Mouse (Mus musculus): ENCODE data around the gene Cdrt4.

Cdrt4 gene

GRCm38 (mm10) chr11:62940176-62940575 lies 10.8 kb upstream of the Cdrt4 start:
- DNase-seq (ENCODE audit: low spot score in 2 of 2) = no peak

- DNase-seq (ENCODE audit: low spot score in 2 of 2) = no peak
Observed at GRCm38 (mm10) chr11:62943538-62943937, 7.5 kb upstream of the Cdrt4 start.

GRCm38 (mm10) chr11:62945514-62945913 lies 5.5 kb upstream of the Cdrt4 start:
- DNase-seq (ENCODE audit: low spot score in 2 of 2) = peak in 1 of 2 experiments; percentile 26

GRCm38 (mm10) chr11:62949548-62949947 lies 1.4 kb upstream of the Cdrt4 start:
- DNase-seq (ENCODE audit: low spot score in 2 of 2) = no peak

- no peak for DNase-seq (ENCODE audit: low spot score in 2 of 2)
Observed at GRCm38 (mm10) chr11:62954766-62955165, 3.8 kb downstream of the Cdrt4 start.

GRCm38 (mm10) chr11:62955186-62955585 lies 4.2 kb downstream of the Cdrt4 start:
- DNase-seq (ENCODE audit: low spot score in 2 of 2) = no peak

- no peak for DNase-seq (ENCODE audit: low spot score in 2 of 2)
Observed at GRCm38 (mm10) chr11:62955776-62956175, 4.8 kb downstream of the Cdrt4 start.

DNA sequence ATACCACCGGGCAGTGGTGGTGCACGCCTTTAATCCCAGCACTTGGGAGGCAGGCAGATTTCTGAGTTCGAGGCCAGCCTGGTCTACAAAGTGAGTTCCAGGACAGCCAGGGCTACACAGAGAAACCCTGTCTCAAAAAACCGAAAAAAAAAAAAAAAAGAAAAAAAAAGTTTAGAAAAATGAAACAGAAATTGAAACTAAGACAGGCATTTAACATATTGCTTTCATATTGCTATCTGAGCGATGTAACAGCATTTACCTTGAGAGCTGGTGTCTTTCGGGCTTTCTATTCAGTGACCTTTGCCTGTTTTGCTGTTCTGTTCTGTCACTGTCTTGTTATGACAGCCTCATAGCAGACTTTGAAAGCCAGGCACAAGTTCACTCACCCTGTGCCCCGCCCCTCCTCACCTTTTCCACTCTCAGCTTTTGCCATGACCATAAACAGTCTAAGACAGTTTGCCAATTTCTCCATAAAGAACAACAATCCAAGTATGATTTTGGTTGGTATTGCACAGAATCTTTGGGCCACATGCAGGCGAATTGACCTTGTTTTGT lies 6.7 kb downstream of the Cdrt4 start:
- DNase-seq (ENCODE audit: low spot score in 2 of 2) = no peak

- no peak for DNase-seq (ENCODE audit: low spot score in 2 of 2)
Observed at GRCm38 (mm10) chr11:62963292-62963691, 12.3 kb downstream of the Cdrt4 start.

DNA sequence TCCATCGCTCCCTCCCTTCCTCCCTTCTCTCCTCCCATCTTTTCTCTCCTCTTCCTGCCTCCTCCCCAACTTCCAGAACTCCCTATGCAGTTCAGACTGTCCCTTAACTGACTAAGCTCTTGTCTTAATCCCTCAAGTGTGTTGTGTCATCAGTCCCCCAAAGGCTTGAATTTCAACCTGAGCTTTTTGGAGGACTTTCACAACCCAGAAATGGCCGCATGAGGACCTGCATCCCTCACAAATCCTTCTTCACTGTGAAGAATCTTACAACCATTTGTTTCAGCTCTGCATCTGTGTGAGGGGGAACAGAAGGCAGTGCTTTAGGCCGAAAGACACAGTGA lies 15.4 kb downstream of the Cdrt4 start:
- no peak for DNase-seq (ENCODE audit: low spot score in 2 of 2)

GRCm38 (mm10) chr11:62966765-62967633 lies 16.0 kb downstream of the Cdrt4 start:
- DNase-seq (ENCODE audit: low spot score in 2 of 2) = peak; percentile 73 to 80

DNA sequence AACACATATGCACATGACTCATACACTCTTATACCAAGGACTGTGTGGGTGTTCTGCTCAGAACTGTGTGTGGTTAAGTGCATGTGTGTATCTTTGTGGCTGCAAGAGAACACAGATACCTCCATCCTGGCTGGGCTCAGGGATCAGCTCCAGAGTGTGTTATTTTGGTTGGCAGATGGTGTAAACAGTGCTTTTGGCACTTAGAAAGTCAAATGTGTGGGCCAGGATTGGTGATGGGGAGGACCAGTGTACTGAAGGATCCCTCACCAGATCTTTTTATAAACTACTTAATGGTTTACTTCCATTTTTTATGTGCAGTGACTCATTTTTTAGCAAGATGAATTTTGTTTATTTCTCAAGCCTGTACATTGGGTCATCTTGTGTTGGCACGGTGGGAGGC lies 26.2 kb downstream of the Cdrt4 start:
- no peak for DNase-seq (ENCODE audit: low spot score in 2 of 2)

DNA sequence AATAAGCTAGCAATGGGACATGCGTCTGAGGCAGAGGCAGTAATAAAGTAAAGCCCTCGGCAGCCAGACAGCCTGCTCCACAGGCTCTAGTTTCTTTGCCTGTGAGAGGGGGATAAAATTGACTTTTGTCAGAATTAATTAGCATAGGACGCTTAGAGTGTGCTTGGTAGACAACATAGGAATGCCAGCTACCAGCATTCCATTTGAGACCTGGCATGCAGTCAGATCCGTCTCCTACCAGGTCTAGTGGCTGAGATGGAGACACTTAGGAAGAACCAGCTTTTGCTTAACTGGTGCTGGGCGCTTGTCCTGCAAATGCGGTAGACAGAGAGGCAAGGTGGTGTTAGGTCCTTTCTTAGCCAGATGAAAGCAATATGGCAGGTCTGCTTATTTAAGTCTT lies 27.9 kb downstream of the Cdrt4 start:
- no peak for DNase-seq (ENCODE audit: low spot score in 2 of 2)

DNA sequence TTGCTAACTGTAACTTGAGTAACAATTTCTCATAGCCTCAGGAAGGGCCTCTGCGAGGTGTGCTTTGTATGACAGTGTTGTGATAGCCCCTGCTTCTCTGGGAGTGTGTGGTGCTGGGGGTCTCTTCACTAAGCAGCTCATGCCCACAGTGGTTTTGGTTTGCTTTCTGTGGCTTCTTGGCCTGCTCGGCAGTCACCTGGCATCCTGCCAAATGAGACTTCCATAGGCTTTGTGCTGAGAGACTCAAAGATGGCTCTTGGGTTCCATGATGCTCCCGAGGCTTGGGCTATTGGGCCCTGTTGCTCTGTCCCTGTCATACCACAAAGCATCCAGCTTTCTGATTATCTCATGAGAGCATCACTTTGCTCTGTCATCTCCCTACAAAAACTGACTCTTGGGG lies 30.7 kb downstream of the Cdrt4 start:
- DNase-seq (ENCODE audit: low spot score in 2 of 2) = peak in 1 of 2 experiments; percentile 24

DNA sequence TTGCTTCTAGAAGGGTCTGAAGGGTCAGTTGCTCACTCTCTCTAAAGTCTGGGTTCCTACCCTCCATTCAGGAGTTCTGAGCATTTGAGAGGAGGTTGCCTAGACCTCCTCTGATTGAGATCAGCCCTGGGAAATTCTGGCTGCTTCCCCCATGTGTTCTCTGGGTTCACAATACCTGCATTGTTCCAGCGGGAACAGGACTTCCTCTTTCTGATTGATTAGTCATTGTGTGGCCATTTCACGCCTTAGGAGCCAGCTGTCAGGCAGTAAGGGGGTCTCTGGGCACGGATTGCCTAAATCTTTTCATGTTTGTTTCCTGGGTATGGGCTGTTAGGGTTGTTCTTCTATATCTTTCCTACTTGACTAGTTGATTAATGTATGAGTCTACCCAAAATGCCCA lies 32.8 kb downstream of the Cdrt4 start:
- no peak for DNase-seq (ENCODE audit: low spot score in 2 of 2)

DNA sequence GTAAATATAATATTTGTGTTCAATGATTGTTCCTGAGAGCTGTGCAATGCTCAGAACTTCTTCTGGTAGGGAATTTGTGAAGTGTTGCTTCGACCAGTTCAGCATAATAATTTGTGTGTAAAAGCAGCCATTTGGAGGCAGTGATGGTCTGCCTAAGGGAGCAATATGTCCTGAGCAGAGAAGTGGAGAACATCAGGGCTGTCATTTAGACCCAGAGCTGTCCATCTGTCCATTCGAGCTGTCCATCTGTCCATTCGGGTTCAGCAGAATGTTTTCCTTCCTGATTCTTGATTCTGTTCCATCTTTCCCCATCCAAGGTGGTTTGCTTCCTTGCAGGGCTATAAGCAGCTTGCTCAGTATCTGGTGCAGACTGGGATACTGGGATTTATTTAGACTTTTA lies 33.4 kb downstream of the Cdrt4 start:
- no peak for DNase-seq (ENCODE audit: low spot score in 2 of 2)

DNA sequence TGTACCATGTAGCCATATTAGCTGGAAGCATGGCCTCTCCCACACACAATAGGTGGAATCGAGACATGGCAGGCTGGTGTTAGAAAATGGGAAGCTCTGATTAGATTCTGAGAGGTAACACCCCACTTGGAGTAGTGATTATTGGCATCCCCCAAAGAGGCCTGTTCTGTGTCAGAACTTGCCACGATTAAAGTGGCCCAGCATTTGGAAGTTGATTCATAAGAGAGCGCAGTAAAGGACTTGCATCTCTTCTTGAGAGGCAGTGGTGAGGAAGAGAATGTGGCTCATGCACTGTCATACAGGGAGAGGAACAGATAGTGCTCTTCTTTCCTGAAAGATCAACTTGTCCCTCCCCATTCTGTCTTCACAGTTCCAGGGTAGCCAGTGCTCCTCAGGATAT lies 34.1 kb downstream of the Cdrt4 start:
- no peak for DNase-seq (ENCODE audit: low spot score in 2 of 2)

- no peak for DNase-seq (ENCODE audit: low spot score in 2 of 2)
Observed at GRCm38 (mm10) chr11:62986578-62986977, 35.6 kb downstream of the Cdrt4 start.

GRCm38 (mm10) chr11:62990150-62990685 lies 39.2 kb downstream of the Cdrt4 start:
- DNase-seq (ENCODE audit: low spot score in 2 of 2) = no peak

DNA sequence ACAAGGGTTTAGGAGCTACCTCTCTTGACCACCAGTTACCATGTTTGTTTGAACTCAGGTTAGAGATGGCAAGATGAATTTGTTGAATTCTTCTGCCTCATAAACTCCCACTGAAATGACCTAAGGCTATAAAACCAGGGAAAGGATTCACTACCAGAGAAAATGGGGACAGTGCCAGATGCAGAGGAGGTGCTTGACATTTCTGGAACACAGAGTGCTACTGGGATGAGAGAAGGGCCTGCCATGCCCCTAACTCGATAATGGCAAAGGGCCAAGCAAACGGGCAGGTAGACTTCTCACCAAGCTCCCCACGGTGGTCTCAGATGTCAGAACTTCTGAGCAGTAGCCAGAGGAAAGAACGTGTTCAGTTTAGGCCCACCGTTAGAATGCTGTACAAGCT lies 39.8 kb downstream of the Cdrt4 start:
- DNase-seq (ENCODE audit: low spot score in 2 of 2) = no peak

DNA sequence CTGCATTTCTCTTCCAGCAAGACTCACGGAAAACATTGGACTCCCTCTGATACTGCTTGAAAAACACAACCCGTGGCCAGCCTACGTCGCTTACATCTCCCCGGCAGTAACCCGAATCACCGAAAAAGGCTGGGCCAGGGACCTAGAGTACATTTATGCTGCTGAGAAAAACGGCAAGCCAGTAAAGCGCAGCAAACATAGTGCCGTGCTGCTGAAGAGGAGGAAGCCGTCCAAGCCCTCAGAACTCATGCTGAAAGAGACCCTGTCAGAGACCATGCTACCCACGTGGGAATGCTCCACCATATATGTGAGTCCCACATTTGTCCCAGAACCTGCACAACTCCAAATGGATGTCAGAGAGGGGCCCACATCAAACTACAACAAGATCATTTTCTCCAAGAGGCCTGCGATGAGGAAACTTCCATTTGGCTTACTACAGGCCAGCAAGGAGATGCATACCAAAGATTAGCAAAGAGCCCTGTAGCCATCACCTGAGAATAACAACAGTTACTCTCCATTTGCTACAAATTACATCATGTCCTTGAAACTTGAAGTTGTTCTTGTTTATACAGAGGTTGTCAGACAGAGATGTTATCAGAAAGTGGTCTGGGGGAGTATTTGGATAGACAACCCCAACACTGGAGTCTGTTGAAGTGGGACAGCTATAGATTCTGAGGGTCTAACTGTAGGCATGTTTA lies 41.7 kb downstream of the Cdrt4 start:
- no peak for DNase-seq (ENCODE audit: low spot score in 2 of 2)

- no peak for DNase-seq (ENCODE audit: low spot score in 2 of 2)
Observed at GRCm38 (mm10) chr11:62995066-62995754, 44.2 kb downstream of the Cdrt4 start.
